Mouse (Mus musculus) limb, embryonic 11.5 days (tissue): ENCODE measurements at regions not wholly inside any gene's neighbourhood (a gene's known extent, or its start where the extent isn't known, plus 50 kb on each side); places are given as distances from the start of the nearest gene placed in this dataset.
A peak's percentile ranks its signal among the peaks of the same experiment; 100 is the strongest.

Experiments used
- ATAC-seq: fragments of 200-750 bp; cut with Nextera tagmentation; 2 replicates; pipeline ENCODE4 v1.8.0; 2017; ENCODE audit warnings: low read depth; ENCODE audit not compliant: insufficient number of reproducible peaks, low FRiP score, low TSS enrichment
- DNase-seq: peaks from one replicate; pipeline ENCODE4 v3.0.0-alpha.2; 2015; ENCODE audit warnings: low spot score
- H3K27ac ChIP-seq: fragments of 300-500 bp; sonication (generic); replicated peaks from 2 replicates; pipeline ENCODE4 v1.5.1; 2014; ENCODE audit warnings: low read depth, mild to moderate bottlenecking, low read length
- H3K27me3 ChIP-seq: fragments of 300-500 bp; sonication (generic); 2 replicates; pipeline ENCODE4 v1.6.1; 2014; ENCODE audit warnings: mild to moderate bottlenecking, low read length, mixed read lengths; ENCODE audit not compliant: control insufficient read depth, insufficient read depth
- H3K36me3 ChIP-seq: fragments of 300-500 bp; sonication (generic); 2 replicates; pipeline ENCODE4 v1.6.1; 2014; ENCODE audit warnings: mild to moderate bottlenecking, low read length, moderate library complexity, mixed read lengths; ENCODE audit not compliant: control insufficient read depth, insufficient read depth
- H3K4me1 ChIP-seq: fragments of 300-500 bp; sonication (generic); 2 replicates; pipeline ENCODE4 v1.6.1; 2014; ENCODE audit warnings: low read length, mixed read lengths; ENCODE audit not compliant: control insufficient read depth, insufficient read depth
- H3K4me2 ChIP-seq: fragments of 300-500 bp; sonication (generic); 2 replicates; pipeline ENCODE4 v1.6.1; 2014; ENCODE audit warnings: low read depth, mild to moderate bottlenecking, moderate library complexity; ENCODE audit not compliant: severe bottlenecking
- H3K4me3 ChIP-seq: fragments of 300-500 bp; sonication (generic); 2 replicates; pipeline ENCODE4 v1.5.1; 2014; ENCODE audit warnings: low read depth, low read length
- H3K9ac ChIP-seq: fragments of 300-500 bp; sonication (generic); 2 replicates; pipeline ENCODE4 v1.6.1; 2014; ENCODE audit warnings: mild to moderate bottlenecking, low read length
- H3K9me3 ChIP-seq: fragments of 300-500 bp; sonication (generic); 2 replicates; pipeline ENCODE4 v1.6.1; 2016; ENCODE audit warnings: low read length; ENCODE audit not compliant: control insufficient read depth
- WGBS: fragments of 180-500 bp; shearing (Covaris S2); extraction: QIAGEN DNeasy Blood & Tissue Kit; methylation state at CpG from one replicate; pipeline ENCODE4 v1.1.7; 2014; 5-methylcytosine and 5-hydroxymethylcytosine counted together

- peak; percentile 53 for DNase-seq
- 43% methylated on average over 13 of the region's 13 CpGs for WGBS
- H3K9me3 ChIP-seq: no peaks in the 10 kb centered on the region
- H3K27ac ChIP-seq: peak overlapping the region; percentile 52; the same call in 1 of the 2 replicates
- peaks cover 26% of the 10 kb centered on the region for H3K4me1 ChIP-seq
- H3K36me3 ChIP-seq: no peaks in the 10 kb centered on the region
- H3K27me3 ChIP-seq: no peaks in the 10 kb centered on the region
- no peak overlapping the region for H3K4me3 ChIP-seq
- H3K4me2 ChIP-seq: 0 out of 2 replicates have a peak overlapping the region, but pooled peaks have one; percentile 22
- ATAC-seq: peak; percentile 36; the same call in 1 of the 2 replicates
- H3K9ac ChIP-seq: peak overlapping the region; percentile 2; the same call in 1 of the 2 replicates
Measured at GRCm38 (mm10) chr1:91611281-91611680, 70.9 kb downstream of the Asb1 start.

- no peaks in the 10 kb centered on the region for H3K36me3 ChIP-seq
- DNase-seq (peak; percentile 75), ATAC-seq (peak; percentile 55; the same call in 1 of the 2 replicates)
- H3K27ac ChIP-seq: peak overlapping the region; percentile 52; the same call in 1 of the 2 replicates
- WGBS: 24% methylated on average over 16 of the region's 16 CpGs
- no peak overlapping the region for H3K4me3 ChIP-seq
- H3K4me2 ChIP-seq: peak overlapping the region; percentile 22; the same call in 1 of the 2 replicates
- peak overlapping the region; percentile 2; the same call in 1 of the 2 replicates for H3K9ac ChIP-seq
- no peaks in the 10 kb centered on the region for H3K9me3 ChIP-seq
- no peaks in the 10 kb centered on the region for H3K27me3 ChIP-seq
- H3K4me1 ChIP-seq: peaks cover 26% of the 10 kb centered on the region
Measured at GRCm38 (mm10) chr1:91611694-91612093, 71.3 kb downstream of the Asb1 start.

GRCm38 (mm10) chr1:91612912-91613311 lies 72.6 kb downstream of the Asb1 start:
- no peaks in the 10 kb centered on the region for H3K27me3 ChIP-seq
- WGBS: 67% methylated on average over 3 of the region's 3 CpGs
- no peak overlapping the region for H3K4me3 ChIP-seq
- H3K4me1 ChIP-seq: peaks cover 28% of the 10 kb centered on the region
- H3K9me3 ChIP-seq: no peaks in the 10 kb centered on the region
- ATAC-seq (no peak), DNase-seq (no peak)
- no peak overlapping the region for H3K27ac ChIP-seq
- H3K9ac ChIP-seq: no peak overlapping the region
- no peaks in the 10 kb centered on the region for H3K36me3 ChIP-seq
- H3K4me2 ChIP-seq: no peak overlapping the region

- no peaks in the 10 kb centered on the region for H3K9me3 ChIP-seq
- peaks cover 41% of the 10 kb centered on the region for H3K4me1 ChIP-seq
- H3K9ac ChIP-seq: no peak overlapping the region
- no peaks in the 10 kb centered on the region for H3K27me3 ChIP-seq
- DNase-seq: no peak
- H3K4me3 ChIP-seq: no peak overlapping the region
- no peak for ATAC-seq
- WGBS: 61% methylated on average over 5 of the region's 5 CpGs
- no peaks in the 10 kb centered on the region for H3K36me3 ChIP-seq
- H3K27ac ChIP-seq: no peak overlapping the region
- no peak overlapping the region for H3K4me2 ChIP-seq
Measured at GRCm38 (mm10) chr1:91615396-91615795, 75.1 kb downstream of the Asb1 start.

- Histone ChIP-seq H3K4me3 (no peak overlapping the region), H3K4me1 (peaks cover 22% of the 10 kb centered on the region), H3K9ac (peak overlapping the region; percentile 12; the same call in 1 of the 2 replicates), H3K4me2 (no peak overlapping the region), H3K27me3 (no peaks in the 10 kb centered on the region), H3K36me3 (no peaks in the 10 kb centered on the region), H3K27ac (0 out of 2 replicates have a peak overlapping the region, but pooled peaks have one; percentile 5), H3K9me3 (no peaks in the 10 kb centered on the region)
- WGBS: 35% methylated on average over 14 of the region's 14 CpGs
- DNase-seq (no peak), ATAC-seq (0 out of 2 replicates have a peak, but pooled peaks have one; percentile 54)
Measured at GRCm38 (mm10) chr1:91618527-91619135, 78.3 kb downstream of the Asb1 start.

- no peak for ATAC-seq
- Histone ChIP-seq H3K27me3 (no peaks in the 10 kb centered on the region), H3K4me1 (peaks cover 30% of the 10 kb centered on the region), H3K4me2 (no peak overlapping the region), H3K9ac (no peak overlapping the region), H3K9me3 (no peaks in the 10 kb centered on the region), H3K4me3 (no peak overlapping the region), H3K27ac (no peak overlapping the region), H3K36me3 (no peaks in the 10 kb centered on the region)
- 80% methylated on average over 5 of the region's 5 CpGs for WGBS
- DNase-seq: no peak
Measured at GRCm38 (mm10) chr1:91621141-91621540, 80.8 kb downstream of the Asb1 start.

- Histone ChIP-seq H3K27ac (no peak overlapping the region), H3K9ac (no peak overlapping the region), H3K9me3 (no peaks in the 10 kb centered on the region), H3K36me3 (no peaks in the 10 kb centered on the region), H3K4me1 (peaks cover 28% of the 10 kb centered on the region), H3K27me3 (no peaks in the 10 kb centered on the region), H3K4me3 (no peak overlapping the region), H3K4me2 (no peak overlapping the region)
- DNase-seq: no peak
- ATAC-seq: no peak
- 85% methylated on average over 5 of the region's 5 CpGs for WGBS
Measured at GRCm38 (mm10) chr1:91622874-91623273, 82.5 kb downstream of the Asb1 start.

- H3K4me1 ChIP-seq: peaks cover 16% of the 10 kb centered on the region
- H3K27ac ChIP-seq: no peak overlapping the region
- DNase-seq (no peak), ATAC-seq (no peak)
- 69% methylated on average over 8 of the region's 8 CpGs for WGBS
- no peaks in the 10 kb centered on the region for H3K27me3 ChIP-seq
- no peak overlapping the region for H3K4me2 ChIP-seq
- H3K9ac ChIP-seq: no peak overlapping the region
- H3K4me3 ChIP-seq: no peak overlapping the region
- H3K36me3 ChIP-seq: no peaks in the 10 kb centered on the region
- H3K9me3 ChIP-seq: no peaks in the 10 kb centered on the region
Measured at GRCm38 (mm10) chr1:91624028-91624427, 83.7 kb downstream of the Asb1 start.
